Mouse (Mus musculus): ENCODE data around the gene Ctbp1.

Gene Ctbp1

GRCm38 (mm10) chr5:33274953-33275454, at the start of gene Ctbp1:
Gene Ctbp1, minus strand, starts transcription at chr5:33274994.
- in situ Hi-C loops (cut with MboI) = loop anchor here (5.0 kb wide), 1 partner anchor 97 kb away; no protein-coding TSS in a partner anchor

DNA sequence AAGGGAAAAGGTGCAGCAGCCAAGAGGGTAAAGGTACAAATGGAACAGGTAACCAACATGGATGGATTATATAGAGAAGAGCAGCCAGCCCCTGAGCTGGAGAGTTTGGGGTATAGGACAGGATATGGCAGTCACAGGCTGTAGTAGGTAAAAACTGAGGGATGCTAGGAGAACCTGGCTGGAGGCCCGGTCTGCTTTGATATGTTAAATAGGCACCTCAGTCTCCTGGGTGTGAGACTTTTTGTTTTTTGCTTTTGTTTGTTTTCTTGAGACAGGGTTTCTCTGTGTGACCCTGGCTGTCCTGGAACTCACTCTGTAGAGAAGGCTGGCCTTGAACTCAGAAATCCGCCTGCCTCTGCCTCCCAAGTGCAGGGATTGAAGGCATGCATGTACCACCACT, 49.7 kb upstream of the Ctbp1 start:
- in situ Hi-C loops (cut with MboI) = no loop called here

GRCm38 (mm10) chr5:33312192-33312591, 37.4 kb upstream of the Ctbp1 start:
- in situ Hi-C loops (cut with MboI) = no loop called here

DNA sequence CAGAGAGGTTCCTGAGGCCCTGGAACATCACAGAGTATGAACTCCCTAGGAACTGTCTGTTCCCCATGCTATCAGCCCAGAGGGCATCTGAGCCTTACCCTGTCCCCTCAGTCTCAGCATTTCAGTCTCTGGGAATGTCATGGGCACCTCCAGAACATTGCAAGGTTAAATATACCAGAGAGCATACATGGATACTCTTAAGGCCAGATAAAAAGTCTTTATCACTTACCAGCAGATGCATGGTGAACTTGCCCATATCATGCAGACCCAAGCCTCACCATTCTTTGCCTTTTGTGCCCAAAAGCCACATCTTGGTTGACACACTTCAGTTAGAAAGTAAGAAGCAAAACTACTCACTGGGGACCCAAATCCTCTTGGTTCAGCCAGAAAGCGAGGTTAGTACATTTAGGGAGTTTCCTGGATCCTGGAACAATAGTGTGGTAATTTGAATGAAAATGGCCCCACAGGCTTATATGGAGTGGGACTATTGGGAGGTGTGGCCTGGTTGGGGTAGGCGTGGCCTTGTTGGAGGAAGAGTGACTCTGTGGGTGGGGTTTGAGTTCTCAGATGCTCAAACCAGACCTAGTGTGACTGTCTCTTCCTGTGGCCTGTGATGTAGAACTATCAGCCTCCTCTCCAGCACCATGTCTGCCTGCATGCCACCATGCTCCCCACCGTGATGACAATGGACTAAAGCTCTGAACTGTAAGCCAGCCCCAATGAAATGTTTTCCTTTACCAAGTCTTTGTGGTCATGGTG, 36.1 kb upstream of the Ctbp1 start:
- in situ Hi-C loops (cut with MboI) = no loop called here

DNA sequence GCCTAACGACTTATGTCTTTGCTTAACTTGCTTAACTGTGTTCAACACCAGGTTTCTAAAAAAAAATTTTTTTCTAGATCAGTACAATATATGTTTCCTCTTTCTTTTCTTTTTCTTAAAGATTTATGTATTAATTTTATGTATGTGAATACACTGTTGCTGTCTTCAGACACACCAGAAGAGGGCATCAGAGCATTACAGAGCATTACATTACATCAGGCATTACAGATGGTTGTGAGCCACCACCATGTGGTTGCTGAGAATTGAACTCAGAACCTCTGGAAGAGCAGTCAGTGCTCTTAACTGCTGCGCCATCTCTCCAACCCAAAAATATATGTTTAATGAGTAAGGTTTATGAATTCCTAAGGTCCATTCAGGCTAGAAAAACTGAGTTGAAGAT, 27.0 kb upstream of the Ctbp1 start:
- in situ Hi-C loops (cut with MboI) = no loop called here

- in situ Hi-C loops (cut with MboI) = no loop called here
Observed at GRCm38 (mm10) chr5:33297164-33297563, 22.4 kb upstream of the Ctbp1 start.

- in situ Hi-C loops (cut with MboI) = no loop called here
Observed at GRCm38 (mm10) chr5:33293796-33294430, 19.1 kb upstream of the Ctbp1 start.

DNA sequence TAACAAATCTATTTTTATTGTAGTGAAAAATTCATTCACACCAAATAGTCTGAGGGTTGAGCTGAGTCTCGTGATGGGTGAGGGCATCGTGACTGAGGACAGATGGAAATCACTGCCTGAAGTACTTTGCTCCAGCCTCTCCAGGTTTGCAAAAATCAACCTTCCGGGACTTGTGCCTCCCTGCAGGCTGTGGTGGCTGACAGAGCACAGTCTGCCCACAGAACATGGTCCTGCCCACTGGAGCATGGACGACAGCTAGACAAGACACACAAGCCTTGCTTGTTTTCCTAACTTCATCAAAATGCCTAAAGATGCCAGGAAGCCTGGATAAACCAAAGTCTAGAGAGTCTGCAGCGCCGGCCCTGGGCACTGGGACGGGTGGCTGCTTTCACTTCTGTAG, 9.2 kb upstream of the Ctbp1 start:
- in situ Hi-C loops (cut with MboI) = no loop called here

GRCm38 (mm10) chr5:33281428-33281827, 6.6 kb upstream of the Ctbp1 start:
- in situ Hi-C loops (cut with MboI) = no loop called here

DNA sequence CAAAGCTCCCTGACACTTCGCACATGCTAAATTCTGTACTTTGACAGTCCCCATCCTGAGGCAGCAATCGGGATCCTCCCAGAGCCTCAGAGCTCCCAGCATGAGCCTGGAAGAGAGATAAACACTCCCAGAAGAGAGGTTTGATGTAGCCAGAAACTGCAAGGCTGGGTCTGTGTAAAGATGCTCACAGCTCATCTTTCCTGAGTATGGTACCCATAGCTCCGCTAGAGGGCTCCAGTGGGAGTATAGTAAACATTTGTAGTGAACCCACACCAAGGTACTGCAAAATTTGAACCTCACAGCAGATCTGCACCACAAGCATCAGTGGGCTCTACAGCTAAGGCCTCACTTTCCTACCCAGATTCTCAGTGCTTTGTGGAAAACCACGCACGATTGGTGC, 4.2 kb upstream of the Ctbp1 start:
- in situ Hi-C loops (cut with MboI) = no loop called here

- in situ Hi-C loops (cut with MboI) = no loop called here
Observed at GRCm38 (mm10) chr5:33277286-33277685, 2.5 kb upstream of the Ctbp1 start.

DNA sequence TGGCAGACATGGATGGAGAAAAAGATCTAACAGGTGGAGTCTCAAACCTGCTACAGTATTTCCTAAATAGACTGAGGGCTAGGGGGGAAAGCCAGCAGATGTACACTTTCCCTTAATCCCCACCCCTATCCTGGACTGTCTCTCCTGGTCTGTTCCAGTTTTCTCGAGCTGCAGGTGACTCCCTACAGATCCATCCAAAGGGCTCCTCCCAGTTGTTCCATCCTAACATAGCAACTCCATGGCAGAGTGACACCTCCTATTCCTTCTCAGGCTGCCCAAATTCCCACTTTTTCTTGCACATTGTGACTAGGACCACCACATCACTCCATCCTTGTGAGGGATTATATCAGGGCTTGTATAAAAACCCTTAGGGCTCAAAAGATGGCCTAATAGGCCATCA, 960 bp upstream of the Ctbp1 start:
- in situ Hi-C loops (cut with MboI) = no loop called here

GRCm38 (mm10) chr5:33274085-33274952, 475 bp downstream of the Ctbp1 start:
- in situ Hi-C loops (cut with MboI) = loop anchor here (5.0 kb wide), 1 partner anchor 98 kb away; no protein-coding TSS in a partner anchor

- in situ Hi-C loops (cut with MboI) = loop anchor here (5.0 kb wide), 1 partner anchor 99 kb away; no protein-coding TSS in a partner anchor
Observed at GRCm38 (mm10) chr5:33273777-33274084, 1.1 kb downstream of the Ctbp1 start.

DNA sequence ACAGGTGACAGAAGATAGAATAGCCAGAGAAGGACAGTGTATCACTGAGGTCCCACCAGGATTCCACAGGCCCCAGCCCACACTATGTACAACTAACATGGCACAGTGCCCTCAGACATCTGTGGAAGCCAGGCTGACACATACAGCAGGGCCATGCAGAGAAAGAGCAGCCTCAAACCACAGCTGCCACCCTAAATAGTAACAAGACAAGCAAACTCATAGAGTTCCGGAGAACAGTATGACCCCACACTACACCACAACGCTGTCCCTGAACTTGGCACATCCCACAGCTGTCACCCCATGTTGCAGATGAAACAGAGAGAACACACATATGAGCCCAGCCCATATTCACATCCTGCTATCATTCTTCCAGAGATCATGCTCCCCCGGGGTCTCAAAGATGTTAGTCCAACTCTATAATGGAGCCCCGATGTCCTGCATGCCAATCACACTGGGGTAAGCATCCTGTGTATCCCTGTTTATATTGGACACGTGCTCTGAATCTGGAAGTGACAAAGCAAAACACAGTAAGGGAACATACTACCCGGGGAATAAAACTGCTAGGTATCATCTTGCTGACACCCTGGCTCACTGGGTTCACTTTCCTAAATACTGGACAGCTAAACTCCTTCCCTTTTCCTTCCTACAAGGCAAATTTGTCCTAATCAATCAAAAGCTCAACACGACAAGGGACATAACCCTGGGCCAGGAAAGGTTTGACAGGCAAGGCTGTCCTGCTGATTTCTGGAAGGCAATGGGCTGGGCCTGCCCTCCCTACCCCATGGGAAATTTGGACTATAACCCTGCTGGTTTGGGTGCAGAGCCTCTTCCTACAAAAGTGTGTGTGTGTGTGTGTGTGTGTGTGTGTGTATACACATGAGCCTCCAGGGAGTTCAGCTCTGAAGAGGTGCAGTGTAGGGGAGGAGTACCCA, 1.7 kb downstream of the Ctbp1 start:
- in situ Hi-C loops (cut with MboI) = loop anchor here (5.0 kb wide), 1 partner anchor 99 kb away; no protein-coding TSS in a partner anchor

- in situ Hi-C loops (cut with MboI) = loop anchor here (5.0 kb wide), 1 partner anchor 100 kb away; no protein-coding TSS in a partner anchor
Observed at GRCm38 (mm10) chr5:33272146-33272545, 2.6 kb downstream of the Ctbp1 start.

DNA sequence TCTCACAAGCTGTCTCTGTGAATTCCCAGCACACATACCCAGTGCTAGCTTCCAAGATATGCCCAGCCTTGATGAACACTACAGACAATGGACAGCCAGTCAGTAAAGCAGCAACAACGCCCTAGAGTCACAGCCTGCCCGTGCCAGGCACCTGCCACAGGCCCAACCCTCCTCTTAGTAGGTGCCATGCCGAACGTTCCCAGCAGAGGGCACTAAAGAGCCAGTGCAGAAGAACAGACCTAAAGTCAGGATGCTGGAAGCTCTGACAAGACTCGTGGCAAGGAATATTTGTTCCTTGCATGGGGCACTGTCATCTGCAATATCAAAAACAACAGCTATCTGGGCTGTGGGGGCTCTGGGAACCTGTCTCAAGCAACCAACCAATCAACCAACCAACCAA, 4.2 kb downstream of the Ctbp1 start:
- in situ Hi-C loops (cut with MboI) = loop anchor here (5.0 kb wide), 1 partner anchor 102 kb away; no protein-coding TSS in a partner anchor

DNA sequence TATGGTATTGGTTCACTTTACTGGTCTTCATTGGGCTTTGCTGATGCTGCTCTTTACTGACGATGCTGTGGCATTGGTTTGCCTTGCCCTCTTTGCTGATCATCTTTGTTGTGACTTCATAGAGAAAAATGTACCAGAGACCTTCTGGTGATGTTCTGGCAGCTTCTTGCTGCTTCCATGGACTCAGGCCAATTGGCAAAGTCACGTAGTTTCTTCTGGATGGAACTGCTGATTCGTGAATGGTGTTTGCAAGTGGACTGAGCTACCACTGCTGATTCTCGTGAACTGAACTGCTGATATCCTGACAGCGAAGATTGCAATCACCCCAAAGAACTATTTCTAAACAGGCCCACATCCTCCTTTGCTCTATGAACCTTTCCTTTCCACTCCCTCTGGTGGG, 20.4 kb downstream of the Ctbp1 start:
- in situ Hi-C loops (cut with MboI) = no loop called here

DNA sequence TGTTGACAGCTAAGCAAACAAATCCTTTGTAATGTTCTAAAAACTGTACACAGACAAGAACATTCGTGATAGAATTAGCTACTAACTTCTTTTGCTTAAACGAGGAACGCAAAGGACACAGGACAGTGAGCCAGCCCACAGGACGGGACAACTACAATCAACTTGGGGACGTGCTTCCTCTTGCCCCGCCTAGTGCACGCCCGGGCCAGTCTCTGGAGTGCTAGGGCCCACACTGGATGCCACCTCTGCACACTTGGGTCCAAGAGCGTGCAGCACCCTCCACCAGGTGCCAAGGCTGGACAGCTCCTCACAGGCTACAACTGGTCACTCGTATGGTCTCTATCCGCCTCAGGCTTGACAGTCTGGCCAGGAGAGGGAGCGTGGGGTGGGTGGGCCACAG, 26.6 kb downstream of the Ctbp1 start:
- in situ Hi-C loops (cut with MboI) = no loop called here

DNA sequence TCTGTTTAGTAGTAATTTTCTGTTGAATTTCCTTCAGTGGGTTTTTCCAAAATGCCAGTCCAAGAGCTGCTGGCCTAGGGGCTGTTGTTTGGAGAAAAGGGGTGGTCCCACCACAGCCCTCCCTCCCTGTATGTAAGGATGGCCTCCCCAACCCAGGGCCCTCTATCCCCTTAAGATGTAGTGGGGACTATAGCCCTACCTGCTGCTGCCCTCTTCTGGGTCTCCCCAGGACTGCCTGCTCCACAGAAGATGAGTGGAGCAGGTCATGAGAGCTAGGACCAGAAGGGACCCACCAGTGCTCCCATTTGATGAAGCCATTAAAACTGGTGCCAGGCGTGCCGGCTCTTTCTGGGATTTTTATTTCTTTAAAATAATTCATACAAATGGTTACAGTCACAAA, 27.4 kb downstream of the Ctbp1 start:
- in situ Hi-C loops (cut with MboI) = no loop called here

DNA sequence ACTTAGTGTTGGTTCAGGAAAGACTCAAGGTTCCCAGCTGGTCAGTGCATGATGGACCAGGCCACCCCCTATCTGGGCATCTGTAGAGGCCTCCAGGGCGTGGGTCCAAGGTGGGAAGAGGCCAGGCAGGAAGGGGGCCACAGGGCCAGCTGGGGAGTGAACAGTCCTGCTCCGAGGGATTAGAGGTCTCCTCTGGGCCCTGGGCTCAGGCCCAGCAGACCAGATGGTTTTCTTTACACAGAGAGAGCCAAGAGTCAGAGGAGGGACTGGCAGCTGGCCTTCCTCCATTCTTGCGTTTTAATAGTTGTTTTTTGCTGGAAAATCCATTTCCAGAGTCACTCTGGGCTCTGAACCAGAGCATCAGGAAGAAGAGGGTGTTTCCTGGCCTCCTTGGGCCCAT, 29.1 kb downstream of the Ctbp1 start:
- in situ Hi-C loops (cut with MboI) = no loop called here

Data from mature B cell (primary cell).